Mouse (Mus musculus): ENCODE measurements around the gene 4930402F06Rik. TPM values are rescaled to one million over a fixed set of nuclear protein-coding genes. Genes with fewer than 3 reads are reported as not detected.
A peak's percentile ranks its signal among the peaks of the same experiment; 100 is the strongest.

4930402F06Rik gene
- polyA plus RNA-seq, 1 experiment from 2014 or later = not detected

GRCm38 (mm10) chr2:35408409-35409110 is 11.6 kb upstream of the 4930402F06Rik start:
- peaks cover 4% of the 10 kb centered on the region; the same call in 1 of the 2 replicates for H3K4me1 ChIP-seq (replicated peaks; ENCODE audit: control insufficient read depth, insufficient read depth, low read length)
- peaks cover 2% of the 10 kb centered on the region; the same call in 1 of the 2 replicates for H3K36me3 ChIP-seq (ENCODE audit: control insufficient read depth, insufficient read depth, low read length)

GRCm38 (mm10) chr2:35407878-35408277 is 10.9 kb upstream of the 4930402F06Rik start:
- Histone ChIP-seq H3K9ac (ENCODE audit: low read length) (no peak overlapping the region), H3K4me1 (replicated peaks; ENCODE audit: control insufficient read depth, insufficient read depth, low read length) (no peaks in the 10 kb centered on the region), H3K27ac (ENCODE audit: low read length) (no peak overlapping the region), H3K4me2 (ENCODE audit: low read depth, low read length) (no peak overlapping the region), H3K9me3 (ENCODE audit: control insufficient read depth, low read length) (no peaks in the 10 kb centered on the region), H3K27me3 (ENCODE audit: control insufficient read depth, insufficient read depth, low read depth, low read length) (no peaks in the 10 kb centered on the region), H3K36me3 (ENCODE audit: control insufficient read depth, insufficient read depth, low read length) (peaks cover 2% of the 10 kb centered on the region; the same call in 1 of the 2 replicates), H3K4me3 (ENCODE audit: low read length) (no peak overlapping the region)
- ATAC-seq (ENCODE audit: low read depth) = no peak
- WGBS = 37% methylated on average over 7 of the region's 7 CpGs

More at GRCm38 (mm10) chr2:35408409-35409110, 11.6 kb upstream of the 4930402F06Rik start:
- no peak for ATAC-seq (ENCODE audit: low read depth)
- Histone ChIP-seq H3K4me2 (ENCODE audit: low read depth, low read length) (no peak overlapping the region), H3K9me3 (ENCODE audit: control insufficient read depth, low read length) (no peaks in the 10 kb centered on the region), H3K27me3 (ENCODE audit: control insufficient read depth, insufficient read depth, low read depth, low read length) (no peaks in the 10 kb centered on the region), H3K4me3 (ENCODE audit: low read length) (no peak overlapping the region), H3K9ac (ENCODE audit: low read length) (no peak overlapping the region), H3K27ac (ENCODE audit: low read length) (no peak overlapping the region)
- 54% methylated on average over 5 of the region's 5 CpGs for WGBS

- ATAC-seq (ENCODE audit: low read depth) = peak; percentile 60; the same call in 1 of the 2 replicates
- H3K4me1 ChIP-seq (replicated peaks; ENCODE audit: control insufficient read depth, insufficient read depth, low read length) = no peaks in the 10 kb centered on the region
- no peak overlapping the region for H3K4me2 ChIP-seq (ENCODE audit: low read depth, low read length)
- no peaks in the 10 kb centered on the region for H3K9me3 ChIP-seq (ENCODE audit: control insufficient read depth, low read length)
- H3K4me3 ChIP-seq (ENCODE audit: low read length) = no peak overlapping the region
- peaks cover 5% of the 10 kb centered on the region for H3K36me3 ChIP-seq (ENCODE audit: control insufficient read depth, insufficient read depth, low read length)
- 76% methylated on average over 6 of the region's 6 CpGs for WGBS
- no peak overlapping the region for H3K27ac ChIP-seq (ENCODE audit: low read length)
- H3K9ac ChIP-seq (ENCODE audit: low read length) = no peak overlapping the region
- H3K27me3 ChIP-seq (ENCODE audit: control insufficient read depth, insufficient read depth, low read depth, low read length) = no peaks in the 10 kb centered on the region
Measured at GRCm38 (mm10) chr2:35407266-35407665, 10.3 kb upstream of the 4930402F06Rik start.

DNA sequence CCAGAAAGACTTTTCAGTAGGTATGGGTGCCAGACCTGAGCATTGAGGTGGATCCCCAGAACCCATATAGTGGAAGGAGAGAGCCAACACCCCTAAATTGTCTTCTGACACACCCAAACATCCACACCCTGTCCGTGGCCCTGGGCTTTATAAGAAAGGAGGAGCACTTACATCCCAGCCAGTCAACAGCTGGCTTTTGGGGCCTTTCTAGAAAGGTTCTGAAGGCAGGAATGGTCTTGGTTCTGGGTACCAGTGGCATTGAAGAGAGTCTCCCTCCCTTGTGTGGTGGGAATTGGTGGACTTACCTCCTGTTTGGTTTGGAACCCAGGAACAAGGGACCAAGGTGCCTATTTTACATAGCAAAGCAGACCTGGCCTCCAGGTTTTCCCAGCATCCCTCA is 9.6 kb upstream of the 4930402F06Rik start:
- no peak overlapping the region for H3K27ac ChIP-seq (ENCODE audit: low read length)
- H3K4me3 ChIP-seq (ENCODE audit: low read length) = no peak overlapping the region
- no peaks in the 10 kb centered on the region for H3K27me3 ChIP-seq (ENCODE audit: control insufficient read depth, insufficient read depth, low read depth, low read length)
- H3K4me1 ChIP-seq (replicated peaks; ENCODE audit: control insufficient read depth, insufficient read depth, low read length) = no peaks in the 10 kb centered on the region
- H3K36me3 ChIP-seq (ENCODE audit: control insufficient read depth, insufficient read depth, low read length) = peaks cover 5% of the 10 kb centered on the region
- no peaks in the 10 kb centered on the region for H3K9me3 ChIP-seq (ENCODE audit: control insufficient read depth, low read length)
- ATAC-seq (ENCODE audit: low read depth) = no peak
- no peak overlapping the region for H3K9ac ChIP-seq (ENCODE audit: low read length)
- 82% methylated on average over 1 of the region's 1 CpGs for WGBS
- H3K4me2 ChIP-seq (ENCODE audit: low read depth, low read length) = no peak overlapping the region

DNA sequence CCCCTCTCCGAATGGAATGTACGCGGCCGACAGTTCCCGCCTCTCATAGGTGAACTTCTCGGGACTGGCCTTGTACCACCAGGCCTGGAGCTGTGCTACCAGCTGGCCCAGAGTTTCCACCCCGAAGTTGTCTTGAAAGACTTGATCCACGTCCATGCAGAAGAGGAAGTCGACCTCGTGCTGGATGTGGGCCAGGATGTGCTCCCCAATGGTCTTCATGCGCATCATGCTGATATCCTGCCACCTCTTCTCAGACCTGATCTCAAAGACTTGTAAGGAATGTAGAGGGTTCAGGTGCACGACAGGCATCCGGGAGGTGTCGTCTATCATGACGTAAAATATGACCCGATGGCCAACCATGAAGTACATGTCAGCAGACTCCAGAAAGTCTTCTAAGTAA is 5.4 kb upstream of the 4930402F06Rik start:
- peaks cover 5% of the 10 kb centered on the region for H3K36me3 ChIP-seq (ENCODE audit: control insufficient read depth, insufficient read depth, low read length)
- H3K27ac ChIP-seq (ENCODE audit: low read length) = no peak overlapping the region
- H3K4me2 ChIP-seq (ENCODE audit: low read depth, low read length) = no peak overlapping the region
- no peak overlapping the region for H3K9ac ChIP-seq (ENCODE audit: low read length)
- no peaks in the 10 kb centered on the region for H3K27me3 ChIP-seq (ENCODE audit: control insufficient read depth, insufficient read depth, low read depth, low read length)
- WGBS = 83% methylated on average over 16 of the region's 16 CpGs
- no peaks in the 10 kb centered on the region for H3K4me1 ChIP-seq (replicated peaks; ENCODE audit: control insufficient read depth, insufficient read depth, low read length)
- no peak overlapping the region for H3K4me3 ChIP-seq (ENCODE audit: low read length)
- no peaks in the 10 kb centered on the region for H3K9me3 ChIP-seq (ENCODE audit: control insufficient read depth, low read length)
- ATAC-seq (ENCODE audit: low read depth) = no peak

GRCm38 (mm10) chr2:35400739-35401138 is 3.8 kb upstream of the 4930402F06Rik start:
- Histone ChIP-seq H3K27ac (ENCODE audit: low read length) (no peak overlapping the region), H3K4me1 (replicated peaks; ENCODE audit: control insufficient read depth, insufficient read depth, low read length) (peaks cover 5% of the 10 kb centered on the region), H3K36me3 (ENCODE audit: control insufficient read depth, insufficient read depth, low read length) (peaks cover 3% of the 10 kb centered on the region), H3K9ac (ENCODE audit: low read length) (no peak overlapping the region), H3K4me3 (ENCODE audit: low read length) (no peak overlapping the region), H3K9me3 (ENCODE audit: control insufficient read depth, low read length) (no peaks in the 10 kb centered on the region), H3K4me2 (ENCODE audit: low read depth, low read length) (no peak overlapping the region), H3K27me3 (ENCODE audit: control insufficient read depth, insufficient read depth, low read depth, low read length) (no peaks in the 10 kb centered on the region)
- no peak for ATAC-seq (ENCODE audit: low read depth)
- 87% methylated on average over 7 of the region's 7 CpGs for WGBS

- 64% methylated on average over 6 of the region's 6 CpGs for WGBS
- no peak; the same call in 1 of the 2 replicates for ATAC-seq (ENCODE audit: low read depth)
Measured at GRCm38 (mm10) chr2:35398184-35398828, 1.3 kb upstream of the 4930402F06Rik start.

GRCm38 (mm10) chr2:35397590-35398173 is 707 bp upstream of the 4930402F06Rik start:
- no peak overlapping the region for H3K4me3 ChIP-seq (ENCODE audit: low read length)
- ATAC-seq (ENCODE audit: low read depth) = peak; percentile 52; the same call in 1 of the 2 replicates

More at GRCm38 (mm10) chr2:35398184-35398828, 1.3 kb upstream of the 4930402F06Rik start:
- Histone ChIP-seq H3K9ac (ENCODE audit: low read length) (no peak overlapping the region), H3K36me3 (ENCODE audit: control insufficient read depth, insufficient read depth, low read length) (peaks cover 3% of the 10 kb centered on the region), H3K27me3 (ENCODE audit: control insufficient read depth, insufficient read depth, low read depth, low read length) (no peaks in the 10 kb centered on the region), H3K9me3 (ENCODE audit: control insufficient read depth, low read length) (no peaks in the 10 kb centered on the region), H3K4me1 (replicated peaks; ENCODE audit: control insufficient read depth, insufficient read depth, low read length) (peaks cover 5% of the 10 kb centered on the region), H3K4me3 (ENCODE audit: low read length) (no peak overlapping the region), H3K4me2 (ENCODE audit: low read depth, low read length) (no peak overlapping the region), H3K27ac (ENCODE audit: low read length) (no peak overlapping the region)

GRCm38 (mm10) chr2:35385441-35385871 is 11.5 kb downstream of the 4930402F06Rik start:
- Histone ChIP-seq H3K4me2 (ENCODE audit: low read depth, low read length) (no peak overlapping the region), H3K27ac (ENCODE audit: low read length) (no peak overlapping the region), H3K9me3 (ENCODE audit: control insufficient read depth, low read length) (peaks cover 4% of the 10 kb centered on the region), H3K9ac (ENCODE audit: low read length) (no peak overlapping the region), H3K27me3 (ENCODE audit: control insufficient read depth, insufficient read depth, low read depth, low read length) (no peaks in the 10 kb centered on the region), H3K36me3 (ENCODE audit: control insufficient read depth, insufficient read depth, low read length) (no peaks in the 10 kb centered on the region), H3K4me1 (replicated peaks; ENCODE audit: control insufficient read depth, insufficient read depth, low read length) (no peaks in the 10 kb centered on the region), H3K4me3 (ENCODE audit: low read length) (no peak overlapping the region)
- WGBS = 65% methylated on average over 9 of the region's 9 CpGs
- no peak for ATAC-seq (ENCODE audit: low read depth)

More at GRCm38 (mm10) chr2:35397590-35398173, 707 bp upstream of the 4930402F06Rik start:
- no peaks in the 10 kb centered on the region for H3K9me3 ChIP-seq (ENCODE audit: control insufficient read depth, low read length)
- peaks cover 3% of the 10 kb centered on the region for H3K36me3 ChIP-seq (ENCODE audit: control insufficient read depth, insufficient read depth, low read length)
- H3K9ac ChIP-seq (ENCODE audit: low read length) = no peak overlapping the region
- peaks cover 5% of the 10 kb centered on the region for H3K4me1 ChIP-seq (replicated peaks; ENCODE audit: control insufficient read depth, insufficient read depth, low read length)
- 45% methylated on average over 11 of the region's 11 CpGs for WGBS
- no peak overlapping the region for H3K27ac ChIP-seq (ENCODE audit: low read length)
- no peak overlapping the region for H3K4me2 ChIP-seq (ENCODE audit: low read depth, low read length)
- no peaks in the 10 kb centered on the region for H3K27me3 ChIP-seq (ENCODE audit: control insufficient read depth, insufficient read depth, low read depth, low read length)

Data from lung, embryonic 16.5 days (tissue).